Mouse (Mus musculus): Measurements from ENCODE around the gene Mgll. TPM values are rescaled to one million over a fixed set of nuclear protein-coding genes. Genes with fewer than 3 reads are reported as not detected.

Mgll gene
- polyA plus RNA-seq, 1 experiment = 0.40 TPM

- no peak for TF ChIP-seq GATA1 (IDR thresholded peaks at IDR 0.05; ENCODE audit: low read length)
Observed at GRCm38 (mm10) chr6:88815036-88815435, 90.8 kb downstream of the Mgll start.

GRCm38 (mm10) chr6:88815489-88815888 lies 91.3 kb downstream of the Mgll start:
- TF ChIP-seq GATA1 (IDR thresholded peaks at IDR 0.05; ENCODE audit: low read length) = no peak

- no peak for TF ChIP-seq GATA1 (IDR thresholded peaks at IDR 0.05; ENCODE audit: low read length)
Observed at GRCm38 (mm10) chr6:88816913-88817312, 92.7 kb downstream of the Mgll start.

GRCm38 (mm10) chr6:88820853-88821252 lies 96.6 kb downstream of the Mgll start:
- no peak for TF ChIP-seq GATA1 (IDR thresholded peaks at IDR 0.05; ENCODE audit: low read length)

- TF ChIP-seq GATA1 (IDR thresholded peaks at IDR 0.05; ENCODE audit: low read length) = no peak
Observed at GRCm38 (mm10) chr6:88821294-88821693, 97.1 kb downstream of the Mgll start.

GRCm38 (mm10) chr6:88821901-88822300 lies 97.7 kb downstream of the Mgll start:
- TF ChIP-seq GATA1 (IDR thresholded peaks at IDR 0.05; ENCODE audit: low read length) = no peak

GRCm38 (mm10) chr6:88824183-88824582 lies 100.0 kb downstream of the Mgll start:
- TF ChIP-seq GATA1 (IDR thresholded peaks at IDR 0.05; ENCODE audit: low read length) = no peak

GRCm38 (mm10) chr6:88826088-88826487 lies 101.9 kb downstream of the Mgll start:
- no peak for TF ChIP-seq GATA1 (IDR thresholded peaks at IDR 0.05; ENCODE audit: low read length)

GRCm38 (mm10) chr6:88826545-88826944 lies 102.3 kb downstream of the Mgll start:
- no peak for TF ChIP-seq GATA1 (IDR thresholded peaks at IDR 0.05; ENCODE audit: low read length)

GRCm38 (mm10) chr6:88826965-88827364 lies 102.8 kb downstream of the Mgll start:
- no peak for TF ChIP-seq GATA1 (IDR thresholded peaks at IDR 0.05; ENCODE audit: low read length)

- TF ChIP-seq GATA1 (IDR thresholded peaks at IDR 0.05; ENCODE audit: low read length) = no peak
Observed at GRCm38 (mm10) chr6:88827395-88828205, 103.4 kb downstream of the Mgll start.

GRCm38 (mm10) chr6:88828206-88829009 lies 104.2 kb downstream of the Mgll start:
- no peak for TF ChIP-seq GATA1 (IDR thresholded peaks at IDR 0.05; ENCODE audit: low read length)

GRCm38 (mm10) chr6:88829579-88829978 lies 105.4 kb downstream of the Mgll start:
- no peak for TF ChIP-seq GATA1 (IDR thresholded peaks at IDR 0.05; ENCODE audit: low read length)

GRCm38 (mm10) chr6:88830112-88830702 lies 106.0 kb downstream of the Mgll start:
- TF ChIP-seq GATA1 (IDR thresholded peaks at IDR 0.05; ENCODE audit: low read length) = no peak

GRCm38 (mm10) chr6:88831456-88831855 lies 107.2 kb downstream of the Mgll start:
- no peak for TF ChIP-seq GATA1 (IDR thresholded peaks at IDR 0.05; ENCODE audit: low read length)

GRCm38 (mm10) chr6:88832663-88833062 lies 108.5 kb downstream of the Mgll start:
- no peak for TF ChIP-seq GATA1 (IDR thresholded peaks at IDR 0.05; ENCODE audit: low read length)

All from G1E-ER4 (cell line).